Mouse (Mus musculus) adrenal gland, postnatal 25 days (tissue): ENCODE data around the gene Nid1. TPM values are rescaled to one million over a fixed set of nuclear protein-coding genes. Genes with fewer than 3 reads are reported as not detected.
"Not testable (repeated sequence)": the region's sequence is repeated elsewhere in the genome, so short reads cannot be mapped to it uniquely, and the experiment has no call there.

Experiments used
- DNase-seq: peaks from one replicate; pipeline ENCODE4 v3.0.0; 2021; ENCODE audit warnings: mixed read lengths
- long read RNA-seq: library from polyadenylated mRNA; stranded (forward); transcript quantifications from one replicate; pipeline ENCODE4 v2.0.0, GENCODE M21; 2021
- total RNA-seq: library from RNA; stranded (reverse); gene quantifications from 2 replicates; pipeline ENCODE4 v1.2.3, GENCODE M21; 2021

Gene Nid1
- 73.5 and 77.4 TPM in 2 replicates for total RNA-seq
- long read RNA-seq, full-length matches to known transcripts, result 2 of 10 reads
- long read RNA-seq, partial matches to known transcripts, result 3 of 10 reads
- long read RNA-seq, other reads (novel, unspliced or antisense), result 5 of 10 reads

DNA sequence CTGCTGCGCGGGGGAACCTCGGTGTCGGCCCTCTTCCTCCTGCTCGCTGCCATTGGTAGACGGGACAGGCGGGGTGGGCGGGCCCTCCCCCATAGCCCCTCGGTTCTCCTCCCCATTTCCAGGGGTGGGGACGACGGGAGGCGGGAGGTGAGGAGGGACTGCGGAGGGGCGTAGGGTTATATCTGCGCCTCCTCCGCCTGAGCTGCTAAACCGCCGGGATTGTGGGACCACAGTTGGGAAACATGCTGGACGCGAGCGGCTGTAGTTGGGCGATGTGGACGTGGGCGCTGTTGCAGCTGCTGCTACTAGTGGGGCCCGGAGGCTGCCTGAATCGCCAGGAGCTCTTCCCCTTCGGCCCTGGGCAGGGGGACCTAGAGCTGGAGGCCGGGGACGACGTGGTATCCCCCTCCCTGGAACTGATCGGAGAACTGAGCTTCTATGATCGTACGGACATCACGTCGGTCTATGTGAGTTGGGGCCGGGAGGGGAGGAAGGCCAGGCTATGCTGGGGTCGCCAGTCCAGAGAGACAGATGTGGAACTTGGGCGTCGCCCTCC, at the start of gene Nid1:
Nid1 (plus strand) TSS at position 92 of the 556 bp plus-strand sequence.
- DNase-seq, result not testable (repeated sequence)

DNA sequence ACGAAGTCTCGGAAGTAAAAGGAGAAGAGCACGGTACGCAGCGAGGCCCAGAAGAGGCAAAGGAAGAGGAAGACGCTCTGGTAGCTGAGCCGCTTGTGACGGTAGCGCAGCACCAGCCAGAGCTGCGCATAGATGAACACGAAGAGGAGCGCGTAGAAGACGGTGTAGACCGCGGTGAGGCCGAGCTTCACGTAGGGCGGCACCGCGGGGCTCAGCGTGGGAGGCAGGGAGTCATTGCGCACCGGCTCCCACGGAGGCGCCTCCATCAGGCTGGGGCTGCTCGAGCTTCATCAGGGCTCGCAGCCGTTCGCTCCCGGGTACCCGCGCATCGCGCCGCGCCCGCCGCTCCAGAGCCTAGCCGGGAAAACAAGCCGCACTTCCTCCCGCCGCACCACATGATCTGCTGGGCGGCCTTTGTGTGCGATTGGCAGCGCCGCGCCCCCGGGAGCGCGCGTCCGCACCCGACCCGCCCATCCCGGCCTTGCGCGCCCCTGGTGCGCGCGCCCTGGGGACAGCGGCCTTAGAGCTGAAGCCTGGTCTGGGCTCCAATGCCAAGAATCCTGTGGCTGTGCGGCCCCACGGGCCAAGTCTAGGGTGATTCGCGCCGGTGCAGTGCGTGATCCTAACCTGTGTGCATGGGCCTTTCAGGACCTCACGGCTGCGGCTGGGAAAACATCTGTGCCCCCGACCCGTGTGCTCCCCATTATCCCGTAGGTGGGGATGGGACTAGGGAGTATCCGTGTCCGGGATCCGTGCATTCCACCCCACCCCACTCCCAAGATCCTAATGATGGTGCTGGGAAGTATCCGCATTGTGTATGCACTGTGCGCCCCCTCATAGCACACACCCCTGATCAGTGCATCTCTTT, 43.9 kb upstream of the Nid1 start, which contains the start of gene Gpr137b:
Gpr137b (minus strand) TSS at position 787 of the 868 bp plus-strand sequence.
- peak; percentile 46 for DNase-seq

DNA sequence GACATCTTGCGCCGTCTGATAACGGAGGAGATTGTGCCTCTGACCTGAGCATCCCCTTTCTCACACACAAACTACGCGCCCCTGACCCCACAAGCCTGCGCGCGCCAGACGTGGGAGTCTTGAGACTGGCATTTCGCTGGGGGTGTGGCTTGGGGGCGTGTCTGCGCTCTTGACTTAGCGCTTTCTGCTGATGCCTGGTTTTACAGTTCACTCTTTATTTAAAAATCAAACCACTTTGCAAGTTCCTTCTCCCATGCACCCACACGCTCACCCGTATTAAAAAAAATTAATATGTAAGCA, 43.3 kb upstream of the Nid1 start:
- DNase-seq, result peak; percentile 20

DNA sequence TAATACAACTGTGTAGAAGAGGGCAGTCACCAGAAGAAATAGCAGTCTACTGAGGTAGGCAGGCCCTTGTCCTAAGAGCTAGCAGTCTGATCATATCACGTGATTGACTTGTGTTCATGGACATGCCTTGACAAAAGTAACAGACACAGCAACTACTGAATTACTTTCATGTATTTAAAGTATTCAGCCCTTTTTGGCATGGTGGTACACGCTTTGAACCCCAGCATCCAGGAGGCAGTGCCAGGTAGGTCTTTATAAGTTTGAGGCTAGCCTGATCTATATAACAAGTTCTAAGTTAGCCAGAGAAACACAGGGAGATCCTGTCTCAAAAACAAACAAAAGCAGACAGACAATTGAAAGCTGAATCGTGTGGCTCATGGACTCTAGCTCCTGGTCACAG, 36.5 kb upstream of the Nid1 start:
- not testable (repeated sequence) for DNase-seq

DNA sequence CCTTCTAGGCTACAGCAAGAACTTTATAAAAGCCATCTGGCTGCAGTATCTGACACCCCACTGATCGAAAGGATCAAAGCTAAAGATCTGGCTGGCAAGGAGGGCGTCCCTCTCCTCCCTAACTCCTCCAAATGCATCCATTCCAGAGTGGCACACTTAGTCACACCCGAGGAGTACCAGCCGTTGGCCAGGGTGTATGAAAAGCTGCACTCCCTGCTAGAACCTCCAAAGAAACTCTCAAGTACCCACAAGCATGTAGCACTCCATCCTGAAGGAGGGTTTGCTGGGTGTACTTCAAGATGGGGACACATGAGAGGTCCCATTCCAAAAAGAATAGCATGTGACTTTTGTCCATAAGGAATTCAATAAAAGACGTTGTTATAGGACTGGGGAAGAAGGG, 34.5 kb upstream of the Nid1 start:
- DNase-seq, result not testable (repeated sequence)

DNA sequence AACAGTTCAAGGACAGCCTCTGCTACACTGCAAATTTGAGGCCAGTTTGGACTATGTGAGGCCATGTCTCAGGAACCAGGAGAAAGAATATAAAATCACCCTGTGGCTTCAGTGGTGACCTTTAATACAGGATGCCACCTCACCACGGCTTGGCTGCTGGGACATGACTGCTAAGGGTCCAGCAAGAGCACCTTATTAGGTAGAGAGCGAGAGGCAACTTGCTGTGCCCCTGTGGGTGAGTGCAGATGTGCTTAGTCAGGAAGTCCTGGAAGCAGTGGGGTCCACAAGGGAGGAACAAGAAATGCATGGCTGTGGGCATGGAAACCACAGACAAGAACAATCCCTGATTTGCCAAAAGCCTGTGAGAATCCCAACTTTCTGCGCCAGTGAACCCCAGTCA, 34.0 kb upstream of the Nid1 start:
- DNase-seq, result not testable (repeated sequence)

DNA sequence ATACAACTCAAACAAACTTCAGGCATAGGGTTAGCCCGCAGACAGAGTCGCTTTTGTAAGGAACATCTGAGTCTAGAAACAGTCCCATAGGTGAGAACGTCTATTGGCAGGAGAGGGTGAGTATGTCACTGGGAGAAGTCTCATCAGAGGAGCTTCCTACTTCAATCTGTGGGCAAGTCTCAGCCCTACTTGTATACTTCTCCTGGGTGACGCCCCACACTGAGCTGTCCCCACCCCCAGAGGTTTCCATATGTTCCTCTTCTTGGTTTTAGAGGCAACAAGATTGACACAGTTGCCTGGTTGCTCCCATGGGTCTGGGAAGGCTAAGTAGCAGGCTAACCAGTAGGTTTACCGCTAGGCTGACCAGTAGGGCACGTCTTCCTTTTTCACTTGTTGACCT, 33.5 kb upstream of the Nid1 start:
- not testable (repeated sequence) for DNase-seq

DNA sequence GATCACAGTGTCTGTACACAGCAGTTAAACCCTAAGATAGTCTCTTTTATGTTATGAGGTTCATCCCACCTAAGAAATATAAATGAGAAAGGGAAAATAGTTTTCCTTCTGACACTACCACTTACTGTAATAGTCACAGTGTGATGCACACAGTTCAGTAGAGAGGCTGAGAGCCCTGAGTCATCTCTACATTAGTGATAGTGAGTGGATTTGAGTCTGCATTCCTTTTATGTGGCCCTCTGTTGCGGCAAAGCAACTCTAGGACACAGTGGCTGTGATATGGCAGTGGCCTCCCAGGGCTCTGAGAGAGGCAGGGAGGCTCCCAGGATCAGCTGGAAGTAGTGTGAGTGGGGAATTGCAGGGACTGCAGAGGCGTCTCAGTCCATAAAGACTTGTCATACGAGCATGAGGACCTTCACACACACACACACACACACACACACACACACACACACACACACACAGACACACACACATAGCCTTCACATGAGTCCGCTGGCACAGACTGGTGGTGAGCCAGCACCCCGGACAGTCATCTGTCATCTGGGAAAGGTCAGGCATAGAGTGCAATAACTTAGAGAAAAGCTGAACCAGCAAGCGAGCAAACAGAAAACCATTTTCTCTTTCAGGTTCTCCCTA, 32.7 kb upstream of the Nid1 start:
- DNase-seq, result peak; percentile 35

DNA sequence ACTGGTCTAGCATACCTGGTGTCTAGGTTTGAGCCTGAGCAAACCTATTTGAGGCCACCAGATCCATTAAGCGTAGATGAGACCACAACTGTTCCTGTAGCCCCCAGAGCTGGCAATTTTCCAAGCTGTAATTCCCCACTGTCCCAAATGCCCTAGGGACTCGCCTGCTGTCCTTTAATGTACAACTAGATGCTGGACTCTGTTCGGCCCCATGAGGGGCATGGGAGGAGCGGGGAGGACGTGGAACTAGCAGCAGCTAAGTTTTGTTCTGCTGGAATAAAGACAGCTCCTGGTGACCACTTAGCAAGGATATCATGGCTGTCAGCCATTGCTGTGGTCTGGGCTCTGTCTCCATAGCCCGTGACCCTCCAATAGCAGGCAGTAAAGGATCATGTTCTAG, 31.8 kb upstream of the Nid1 start:
- DNase-seq, result not testable (repeated sequence)

DNA sequence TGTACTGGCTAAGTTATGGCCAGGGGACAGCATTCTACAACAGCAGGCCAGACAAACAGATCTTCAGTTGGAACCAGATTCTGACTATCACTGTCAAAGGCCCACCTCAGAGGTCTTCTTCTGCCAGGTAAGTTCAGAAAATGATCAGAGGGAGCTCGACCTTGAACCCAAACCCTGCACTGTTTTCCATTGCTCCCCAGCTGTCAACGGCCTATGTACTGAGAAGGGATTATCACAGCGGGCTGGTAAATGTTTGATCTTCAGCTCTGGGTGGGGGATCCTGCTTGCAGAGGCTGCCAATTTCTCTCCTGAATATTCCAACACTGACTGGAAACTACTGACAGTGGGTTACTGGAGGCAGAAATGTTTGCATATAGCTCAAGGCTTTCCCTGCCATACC, 23.1 kb upstream of the Nid1 start:
- no peak for DNase-seq

DNA sequence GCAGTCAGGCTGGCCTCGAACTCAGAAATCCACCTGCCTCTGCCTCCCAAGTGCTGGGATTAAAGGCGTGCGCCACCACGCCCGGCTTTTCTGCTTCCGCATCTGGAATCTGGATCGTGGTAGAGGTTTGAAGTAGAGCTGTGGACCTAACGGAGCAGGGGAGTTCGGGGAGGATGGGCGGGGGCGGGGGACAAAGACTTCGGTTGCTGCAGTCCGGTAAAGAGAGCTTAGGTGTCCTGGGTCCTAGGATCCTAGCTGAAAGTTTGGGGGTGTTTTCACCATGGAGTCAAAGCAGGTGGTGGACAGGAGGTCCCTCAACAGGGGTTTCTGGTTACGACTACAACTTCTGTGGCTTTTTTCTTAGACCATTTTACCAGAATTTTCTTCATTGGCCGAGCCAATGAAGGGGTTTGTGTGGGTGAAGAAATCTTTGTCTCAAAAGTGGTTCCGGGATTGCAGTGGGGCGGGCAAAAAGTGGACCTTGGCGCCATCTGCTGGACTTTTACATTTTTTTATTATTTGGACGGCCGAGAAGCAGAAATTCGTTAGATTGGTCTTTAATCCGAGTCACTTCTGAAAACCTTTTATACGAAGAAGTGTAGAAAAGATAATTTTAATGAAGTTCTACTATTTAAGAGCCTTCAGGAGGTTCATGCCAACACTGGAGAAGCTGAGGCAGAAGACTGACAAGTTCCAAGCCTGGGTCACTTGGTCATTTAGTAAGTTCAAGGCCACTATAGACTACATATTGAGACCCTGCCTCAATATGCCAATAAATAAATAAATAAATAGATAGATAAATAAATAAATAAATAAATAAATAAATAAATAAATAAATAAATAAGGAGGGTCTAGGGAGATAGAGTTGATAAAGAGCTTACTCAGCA, 22.0 kb upstream of the Nid1 start:
- peak; percentile 33 for DNase-seq

DNA sequence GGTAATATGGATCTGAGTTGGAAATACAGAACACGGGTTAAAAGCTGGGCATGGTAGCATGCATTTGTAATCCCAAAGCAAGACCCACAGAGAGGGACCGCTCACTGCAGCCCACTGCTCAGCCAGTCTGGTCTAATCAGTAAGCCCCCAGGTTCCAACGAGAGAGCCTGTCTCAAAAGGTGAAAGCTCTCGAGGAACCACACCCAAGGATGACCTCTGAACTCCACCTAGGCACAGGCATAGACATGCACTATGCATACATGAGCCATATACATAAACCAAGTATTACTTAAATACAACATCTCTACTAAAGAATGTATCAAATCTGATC, 21.4 kb upstream of the Nid1 start:
- DNase-seq, result not testable (repeated sequence)

DNA sequence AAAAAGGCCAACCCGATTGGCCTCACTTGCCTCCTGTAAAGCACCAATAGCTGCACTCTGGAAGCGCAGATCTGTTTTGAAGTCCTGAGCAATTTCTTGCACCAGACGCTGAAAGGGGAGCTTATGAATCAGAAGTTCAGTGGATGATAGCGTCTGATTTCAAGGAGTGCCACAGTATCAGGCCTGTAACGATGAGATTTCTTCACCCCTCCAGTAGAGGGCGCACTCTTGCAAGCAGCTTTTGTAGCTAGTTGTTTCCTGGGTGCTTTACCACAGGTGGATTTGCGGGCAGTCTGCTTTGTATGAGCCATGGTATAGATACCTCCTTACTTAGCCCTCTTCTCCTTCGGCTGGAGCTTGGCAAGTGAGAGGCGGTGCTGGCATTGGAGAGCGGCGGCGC, 18.5 kb upstream of the Nid1 start:
- not testable (repeated sequence) for DNase-seq

DNA sequence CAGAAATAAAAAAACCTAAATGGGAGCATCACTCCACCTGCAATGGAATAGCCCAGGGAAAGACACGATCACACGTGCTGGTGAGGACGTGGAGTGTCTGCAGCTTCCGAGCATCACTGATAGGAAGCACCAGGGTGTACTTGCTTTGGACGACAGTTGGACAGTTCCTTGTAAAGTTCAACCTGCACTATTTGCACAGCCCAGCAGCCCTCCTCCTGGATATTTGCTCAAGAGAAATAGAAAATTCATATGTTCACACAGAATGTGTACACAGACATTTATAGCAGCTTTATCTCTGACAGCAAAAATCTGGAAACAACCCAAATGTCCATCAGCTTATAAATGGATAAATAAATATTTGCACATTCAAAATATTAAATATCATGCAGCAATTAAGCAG, 14.1 kb upstream of the Nid1 start:
- DNase-seq, result not testable (repeated sequence)

DNA sequence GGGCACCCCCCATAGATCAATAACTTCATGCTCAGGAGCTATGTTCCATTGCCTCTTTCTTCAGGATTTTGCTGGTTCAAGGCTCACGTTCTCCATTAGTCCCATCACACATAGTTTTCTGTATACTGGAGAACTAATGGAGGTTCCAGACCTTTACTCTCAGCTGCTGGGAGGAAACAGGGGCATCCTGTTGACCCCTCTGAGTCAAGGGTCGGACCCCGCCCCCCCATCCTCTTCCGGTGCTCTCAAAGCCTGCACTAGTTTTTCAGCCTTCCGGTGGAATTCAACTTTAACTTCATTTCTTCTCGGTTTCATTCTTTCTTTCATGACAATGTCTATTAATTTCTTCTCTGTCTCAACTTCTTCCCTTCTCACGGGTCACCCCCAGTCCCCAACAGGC, 1.2 kb upstream of the Nid1 start:
- DNase-seq, result peak; percentile 31

DNA sequence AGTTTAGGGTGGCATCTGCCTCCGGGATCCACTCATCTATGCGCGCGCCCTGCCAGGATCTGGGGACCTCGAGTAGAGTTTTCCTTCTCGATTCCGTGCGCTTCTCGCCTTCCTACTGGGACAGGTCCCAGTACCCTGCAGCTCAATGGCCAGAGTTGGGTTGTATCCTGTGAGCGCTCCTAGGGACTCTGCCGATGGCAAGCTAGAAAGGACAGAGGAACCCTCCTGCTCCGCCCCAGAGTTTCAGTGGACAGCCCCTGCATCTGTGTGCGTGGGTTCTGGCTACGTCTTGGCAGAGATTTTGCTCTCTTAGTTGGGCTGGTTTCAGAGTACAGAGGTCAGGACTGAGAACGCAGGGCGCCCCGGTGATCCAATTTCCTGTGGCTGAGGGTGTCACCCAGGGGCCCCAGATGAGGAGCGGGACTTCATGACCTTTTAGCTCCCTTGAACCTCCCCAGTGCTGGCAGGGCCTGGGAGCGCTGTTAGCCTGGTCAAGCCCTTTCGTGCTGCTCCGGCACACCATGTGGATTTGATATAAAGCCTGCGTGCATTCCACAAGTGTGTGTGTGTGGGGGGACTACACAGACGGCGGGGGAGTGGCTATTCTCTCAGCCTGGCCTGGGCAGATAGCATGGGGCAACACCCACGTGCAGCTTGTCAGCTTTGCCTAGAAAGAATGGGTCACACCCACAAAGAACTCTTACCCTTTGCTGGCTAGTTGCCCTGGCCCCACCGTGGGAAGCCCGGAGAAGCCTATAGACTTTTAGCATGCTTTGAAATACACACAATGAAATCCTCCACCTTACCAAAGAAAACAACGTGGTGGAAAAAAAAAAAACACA, 982 bp downstream of the Nid1 start:
- DNase-seq, result not testable (repeated sequence)

DNA sequence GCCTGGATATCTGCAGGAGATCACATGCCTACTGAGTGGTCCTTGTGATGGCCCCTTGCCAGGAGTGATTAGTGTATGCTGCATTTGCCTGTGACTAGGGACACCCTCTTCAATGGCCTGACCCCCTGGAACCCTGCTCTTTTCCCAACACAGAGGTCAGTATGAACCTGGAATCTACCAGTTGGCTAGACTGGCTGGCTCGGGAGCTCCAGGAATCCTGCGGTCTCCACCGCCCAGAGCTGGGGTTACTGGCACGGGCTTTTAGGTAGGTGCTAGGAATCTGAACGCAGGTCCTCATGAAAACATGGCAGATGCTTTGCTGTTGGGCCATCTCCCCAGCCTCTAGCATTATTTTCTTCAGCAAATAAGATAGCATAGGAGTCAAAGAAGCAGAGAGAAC, 8.2 kb downstream of the Nid1 start:
- not testable (repeated sequence) for DNase-seq

DNA sequence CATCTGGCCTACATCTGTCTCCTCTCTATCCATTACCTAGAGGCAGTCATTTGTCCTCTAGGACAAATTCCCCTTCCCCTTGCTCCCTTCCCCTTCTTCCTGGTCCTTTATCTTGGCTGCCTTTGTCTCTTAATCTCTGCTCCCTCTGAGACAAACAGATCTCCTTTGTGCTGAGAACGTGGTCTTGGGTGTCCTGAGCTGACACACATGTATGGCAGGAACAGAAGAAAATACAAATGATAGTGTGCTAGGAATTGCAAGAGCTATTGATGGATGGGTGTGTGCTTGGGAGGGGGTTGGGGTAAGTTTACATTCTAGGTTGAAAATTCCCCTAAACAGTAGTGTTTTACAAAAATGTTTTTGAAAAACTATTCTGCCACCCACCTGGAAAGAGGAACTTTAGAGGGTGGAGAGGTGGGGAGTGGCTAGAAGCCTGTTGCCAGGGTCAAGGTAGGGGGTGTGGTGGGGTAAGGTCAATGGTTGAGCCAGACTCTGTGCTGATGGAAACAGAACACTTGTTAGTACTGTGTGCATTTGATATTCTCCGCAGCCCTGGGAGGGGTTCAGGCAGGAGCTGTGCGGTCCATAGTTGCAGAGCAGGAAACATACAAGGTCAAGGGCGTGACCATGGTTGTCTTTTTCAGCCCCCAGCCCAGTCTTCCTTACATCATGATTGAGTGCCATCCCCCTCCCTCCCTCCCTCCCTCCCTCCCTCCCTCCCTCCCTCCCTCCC, 9.5 kb downstream of the Nid1 start:
- not testable (repeated sequence) for DNase-seq

DNA sequence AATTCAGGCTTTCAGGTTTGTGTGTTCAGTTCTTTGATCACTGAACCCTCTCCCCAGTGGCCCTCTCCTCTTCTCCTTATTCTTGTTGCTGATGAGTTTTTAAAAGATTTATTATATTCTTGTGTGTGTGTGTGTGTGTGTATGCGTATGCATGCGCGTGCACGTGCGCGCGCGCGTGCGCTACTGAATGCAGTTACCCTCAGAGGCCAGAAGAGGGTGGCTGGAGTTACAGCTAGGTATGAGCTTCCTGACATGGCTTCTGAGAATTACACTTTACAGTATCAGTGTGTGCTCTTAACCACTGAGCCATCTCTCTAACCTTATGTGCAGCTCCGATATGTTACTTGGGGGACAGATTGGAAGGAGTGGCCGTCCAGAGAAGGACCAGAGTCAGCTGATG, 12.6 kb downstream of the Nid1 start:
- not testable (repeated sequence) for DNase-seq

DNA sequence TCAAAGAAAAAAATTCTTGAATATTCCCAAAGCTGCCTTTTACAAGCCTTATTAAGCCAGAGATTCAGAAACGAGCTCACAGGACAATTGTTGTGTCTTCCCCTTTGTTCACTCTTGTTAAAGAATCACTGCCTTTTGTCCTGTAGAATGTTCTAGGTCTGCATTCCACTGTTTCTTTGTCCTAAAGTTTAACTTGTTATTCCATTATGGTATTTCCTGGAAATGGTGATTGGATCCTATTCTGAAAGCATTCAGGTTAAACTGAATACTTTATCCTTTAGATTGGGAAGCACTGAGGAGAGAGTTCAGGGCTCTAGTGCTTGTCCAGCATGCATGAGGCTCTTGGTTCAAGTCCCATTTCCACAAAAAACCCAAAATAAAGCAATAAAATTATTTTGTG, 13.6 kb downstream of the Nid1 start:
- DNase-seq, result not testable (repeated sequence)

DNA sequence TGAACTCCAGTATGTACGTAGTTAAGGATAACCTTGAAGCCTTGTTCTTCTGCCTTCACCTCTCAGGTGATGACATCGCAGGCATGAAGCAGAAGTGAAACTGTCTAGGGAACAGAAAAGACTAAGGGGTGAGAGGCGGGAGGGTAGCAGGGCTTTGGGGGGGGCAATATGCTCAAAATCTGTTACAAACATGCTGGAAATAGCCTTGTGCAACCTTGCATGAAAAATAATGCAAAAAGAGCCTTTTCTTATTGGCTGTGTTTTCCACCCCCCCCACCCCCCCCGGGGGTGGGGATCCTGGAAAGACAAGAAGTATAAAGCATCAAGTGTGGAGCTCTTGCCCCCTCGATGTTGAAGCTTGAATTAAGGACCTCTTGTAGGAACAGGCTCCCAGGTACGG, 16.0 kb downstream of the Nid1 start:
- not testable (repeated sequence) for DNase-seq
